Mouse (Mus musculus) olfactory bulb, adult 2 months (tissue): Measurements from ENCODE around the gene Nme4.

ENCODE experiments used
- CTCF ChIP-seq: fragments of 200-500 bp; IDR thresholded peaks from 2 replicates; pipeline ENCODE4 v1.5.1; 2012; ENCODE audit warnings: low read depth, mild to moderate bottlenecking, low read length, moderate library complexity; ENCODE audit not compliant: insufficient read depth
- POLR2A ChIP-seq: fragments of 200-500 bp; IDR thresholded peaks from 2 replicates; pipeline ENCODE4 v1.6.1; 2012; ENCODE audit warnings: mild to moderate bottlenecking, low read depth, low read length, moderate library complexity; ENCODE audit not compliant: insufficient read depth

DNA sequence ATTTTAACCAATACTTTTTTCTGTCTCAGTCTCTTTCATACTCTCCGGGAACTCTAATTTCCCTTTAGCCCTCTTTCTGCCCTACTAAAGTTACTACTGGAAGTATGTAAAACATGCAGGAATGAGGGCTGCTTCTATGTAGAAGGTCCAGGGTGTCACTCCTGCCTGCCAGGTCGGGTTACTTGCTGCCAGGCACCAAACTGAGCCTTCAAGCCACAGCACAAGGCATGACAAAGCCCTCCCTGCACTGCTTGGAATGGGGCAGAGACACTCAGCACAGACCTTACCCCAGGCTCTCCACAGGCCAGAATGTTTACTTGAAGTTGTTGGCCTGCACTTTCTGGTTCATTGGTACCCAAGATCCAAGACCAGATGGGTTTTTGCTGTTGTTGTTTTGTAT, 4.8 kb upstream of the Nme4 start:
- TF ChIP-seq POLR2A, result no peak
- no peak for TF ChIP-seq CTCF
